Mouse (Mus musculus) T-cell, adult 2 months (primary cell): ENCODE measurements around the gene Zfp317.
"Not testable (repeated sequence)": the region's sequence is repeated elsewhere in the genome, so short reads cannot be mapped to it uniquely, and the experiment has no call there.

Experiments used
- DNase-seq: peaks from one replicate; pipeline ENCODE4 v3.0.0; 2022; ENCODE audit warnings: low spot score

The Zfp317 gene

GRCm38 (mm10) chr9:19621843-19622822, at the start of gene Zfp317:
Gene Zfp317 (plus strand): TSS chr9:19622102.
- peak; percentile 97 for DNase-seq

GRCm38 (mm10) chr9:19582317-19582716, 39.6 kb upstream of the Zfp317 start, which contains the start of gene Olfr855:
Gene Olfr855 (plus strand): TSS chr9:19582617.
- DNase-seq, result no peak

- no peak for DNase-seq
Measured at GRCm38 (mm10) chr9:19621297-19621696, 605 bp upstream of the Zfp317 start.

GRCm38 (mm10) chr9:19629574-19629973, 7.7 kb downstream of the Zfp317 start:
- no peak for DNase-seq

GRCm38 (mm10) chr9:19645193-19645592, 23.3 kb downstream of the Zfp317 start:
- DNase-seq, result no peak

- no peak for DNase-seq
Measured at GRCm38 (mm10) chr9:19690281-19690680, 68.4 kb downstream of the Zfp317 start.

GRCm38 (mm10) chr9:19691426-19691825, 69.5 kb downstream of the Zfp317 start:
- no peak for DNase-seq

- no peak for DNase-seq
Measured at GRCm38 (mm10) chr9:19692430-19692829, 70.5 kb downstream of the Zfp317 start.

GRCm38 (mm10) chr9:19694285-19694684, 72.4 kb downstream of the Zfp317 start:
- not testable (repeated sequence) for DNase-seq

- DNase-seq, result not testable (repeated sequence)
Measured at GRCm38 (mm10) chr9:19694898-19695379, 73.0 kb downstream of the Zfp317 start.
